Mouse (Mus musculus) lung, embryonic 16.5 days (tissue): ENCODE measurements at regions not wholly inside any gene's neighbourhood (a gene's known extent, or its start where the extent isn't known, plus 50 kb on each side); places are given as distances from the start of the nearest gene placed in this dataset.

ENCODE experiments used
- ATAC-seq: fragments of 200-750 bp; cut with Nextera tagmentation; 2 replicates; pipeline ENCODE4 v1.8.0; 2017; ENCODE audit warnings: low read depth, mild to moderate bottlenecking, moderate library complexity
- H3K27ac ChIP-seq: fragments of 300-500 bp; sonication (generic); 2 replicates; pipeline ENCODE4 v1.5.1; 2014; ENCODE audit warnings: mild to moderate bottlenecking, control low read depth, low read length
- H3K27me3 ChIP-seq: fragments of 300-500 bp; sonication (generic); 2 replicates; pipeline ENCODE4 v1.6.1; 2014; ENCODE audit warnings: low read depth, low read length, mixed read lengths; ENCODE audit not compliant: control insufficient read depth, insufficient read depth
- H3K36me3 ChIP-seq: fragments of 300-500 bp; sonication (generic); 2 replicates; pipeline ENCODE4 v1.6.1; 2014; ENCODE audit warnings: low read length; ENCODE audit not compliant: control insufficient read depth, insufficient read depth
- H3K4me1 ChIP-seq: fragments of 300-500 bp; sonication (generic); replicated peaks from 2 replicates; pipeline ENCODE4 v1.6.1; 2014; ENCODE audit warnings: low read length, mixed read lengths; ENCODE audit not compliant: control insufficient read depth, insufficient read depth
- H3K4me2 ChIP-seq: fragments of 300-500 bp; sonication (generic); 2 replicates; pipeline ENCODE4 v1.6.1; 2014; ENCODE audit warnings: low read depth, low read length, control low read depth
- H3K4me3 ChIP-seq: fragments of 300-500 bp; sonication (generic); 2 replicates; pipeline ENCODE4 v1.5.1; 2014; ENCODE audit warnings: mild to moderate bottlenecking, low read length, control low read depth
- H3K9ac ChIP-seq: fragments of 300-500 bp; sonication (generic); 2 replicates; pipeline ENCODE4 v1.6.1; 2014; ENCODE audit warnings: low read length, control low read depth
- H3K9me3 ChIP-seq: fragments of 300-500 bp; sonication (generic); 2 replicates; pipeline ENCODE4 v1.6.1; 2016; ENCODE audit warnings: low read length; ENCODE audit not compliant: control insufficient read depth
- WGBS: fragments of 180-500 bp; shearing (Covaris S2); extraction: QIAGEN DNeasy Blood & Tissue Kit; methylation state at CpG from one replicate; pipeline ENCODE4 v1.1.7; 2014; 5-methylcytosine and 5-hydroxymethylcytosine counted together

GRCm38 (mm10) chr10:67743561-67743960, 168.9 kb downstream of the Zfp365 start:
- H3K4me1 ChIP-seq, result peaks cover 3% of the 10 kb centered on the region; the same call in 1 of the 2 replicates
- no peak for ATAC-seq
- no peak overlapping the region for H3K4me2 ChIP-seq
- H3K36me3 ChIP-seq, result no peaks in the 10 kb centered on the region
- no peak overlapping the region for H3K9ac ChIP-seq
- no peaks in the 10 kb centered on the region for H3K9me3 ChIP-seq
- no peaks in the 10 kb centered on the region for H3K27me3 ChIP-seq
- H3K4me3 ChIP-seq, result no peak overlapping the region
- no peak overlapping the region for H3K27ac ChIP-seq
- WGBS, result 84% methylated on average over 9 of the region's 9 CpGs

- Histone ChIP-seq H3K27ac (peak overlapping the region; percentile 50), H3K4me3 (no peak overlapping the region), H3K4me1 (peaks cover 3% of the 10 kb centered on the region; the same call in 1 of the 2 replicates), H3K9ac (no peak overlapping the region), H3K4me2 (no peak overlapping the region), H3K27me3 (no peaks in the 10 kb centered on the region), H3K9me3 (no peaks in the 10 kb centered on the region), H3K36me3 (no peaks in the 10 kb centered on the region)
- 75% methylated on average over 8 of the region's 8 CpGs for WGBS
- no peak for ATAC-seq
These were observed 169.6 kb downstream of the Zfp365 start for GRCm38 (mm10) chr10:67742824-67743223.

GRCm38 (mm10) chr10:67742305-67742704, 170.2 kb downstream of the Zfp365 start:
- H3K27ac ChIP-seq, result peak overlapping the region; percentile 50
- 46% methylated on average over 10 of the region's 10 CpGs for whole genome bisulfite sequencing
- ATAC-seq, result peak; percentile 45

GRCm38 (mm10) chr10:67739199-67739598, 173.3 kb downstream of the Zfp365 start:
- no peaks in the 10 kb centered on the region for H3K9me3 ChIP-seq
- no peak overlapping the region for H3K9ac ChIP-seq
- no peaks in the 10 kb centered on the region for H3K27me3 ChIP-seq
- no peak for ATAC-seq
- no peak overlapping the region for H3K4me2 ChIP-seq
- H3K4me3 ChIP-seq, result no peak overlapping the region
- 41% methylated on average over 1 of the region's 1 CpGs for WGBS
- no peak overlapping the region for H3K27ac ChIP-seq
- no peaks in the 10 kb centered on the region for H3K36me3 ChIP-seq
- peaks cover 3% of the 10 kb centered on the region; the same call in 1 of the 2 replicates for H3K4me1 ChIP-seq

More at GRCm38 (mm10) chr10:67742305-67742704, 170.2 kb downstream of the Zfp365 start:
- no peaks in the 10 kb centered on the region for H3K36me3 ChIP-seq
- no peak overlapping the region for H3K4me2 ChIP-seq
- no peak overlapping the region for H3K4me3 ChIP-seq
- no peak overlapping the region for H3K9ac ChIP-seq
- peaks cover 3% of the 10 kb centered on the region; the same call in 1 of the 2 replicates for H3K4me1 ChIP-seq
- H3K9me3 ChIP-seq, result no peaks in the 10 kb centered on the region
- no peaks in the 10 kb centered on the region for H3K27me3 ChIP-seq

GRCm38 (mm10) chr10:67736636-67737035, 175.8 kb downstream of the Zfp365 start:
- Histone ChIP-seq H3K9me3 (no peaks in the 10 kb centered on the region), H3K9ac (no peak overlapping the region), H3K4me2 (no peak overlapping the region), H3K4me1 (peaks cover under 1% of the 10 kb centered on the region; the same call in 1 of the 2 replicates), H3K4me3 (no peak overlapping the region), H3K36me3 (no peaks in the 10 kb centered on the region), H3K27me3 (no peaks in the 10 kb centered on the region), H3K27ac (no peak overlapping the region)
- ATAC-seq, result no peak
- WGBS, result 80% methylated on average over 10 of the region's 10 CpGs

- Histone ChIP-seq H3K4me2 (no peak overlapping the region), H3K9me3 (no peaks in the 10 kb centered on the region), H3K4me3 (no peak overlapping the region), H3K9ac (no peak overlapping the region), H3K27me3 (no peaks in the 10 kb centered on the region), H3K27ac (no peak overlapping the region), H3K4me1 (no peaks in the 10 kb centered on the region), H3K36me3 (no peaks in the 10 kb centered on the region)
- 49% methylated on average over 9 of the region's 9 CpGs for WGBS
- ATAC-seq, result no peak
These were observed 180.9 kb downstream of the Zfp365 start for GRCm38 (mm10) chr10:67731577-67731976.

GRCm38 (mm10) chr10:67729271-67729670, 180.5 kb upstream of the Ado start:
- peak; percentile 41; the same call in 1 of the 2 replicates for ATAC-seq
- Histone ChIP-seq H3K36me3 (no peaks in the 10 kb centered on the region), H3K4me2 (no peak overlapping the region), H3K4me1 (no peaks in the 10 kb centered on the region), H3K9me3 (no peaks in the 10 kb centered on the region), H3K27me3 (no peaks in the 10 kb centered on the region), H3K9ac (no peak overlapping the region), H3K4me3 (no peak overlapping the region), H3K27ac (no peak overlapping the region)
- 49% methylated on average over 6 of the region's 6 CpGs for WGBS

GRCm38 (mm10) chr10:67727580-67727979, 178.8 kb upstream of the Ado start:
- Histone ChIP-seq H3K27ac (no peak overlapping the region), H3K9me3 (no peaks in the 10 kb centered on the region), H3K27me3 (no peaks in the 10 kb centered on the region), H3K36me3 (no peaks in the 10 kb centered on the region), H3K4me2 (no peak overlapping the region), H3K4me1 (no peaks in the 10 kb centered on the region), H3K4me3 (no peak overlapping the region), H3K9ac (no peak overlapping the region)
- 91% methylated on average over 4 of the region's 4 CpGs for WGBS
- ATAC-seq, result no peak

GRCm38 (mm10) chr10:67726796-67727195, 178.0 kb upstream of the Ado start:
- ATAC-seq, result no peak
- no peak overlapping the region for H3K9ac ChIP-seq
- no peak overlapping the region for H3K4me3 ChIP-seq
- no peaks in the 10 kb centered on the region for H3K4me1 ChIP-seq
- no peaks in the 10 kb centered on the region for H3K9me3 ChIP-seq
- H3K4me2 ChIP-seq, result no peak overlapping the region
- no peaks in the 10 kb centered on the region for H3K36me3 ChIP-seq
- WGBS, result 89% methylated on average over 6 of the region's 6 CpGs
- no peaks in the 10 kb centered on the region for H3K27me3 ChIP-seq
- H3K27ac ChIP-seq, result no peak overlapping the region

- H3K36me3 ChIP-seq, result no peaks in the 10 kb centered on the region
- H3K9me3 ChIP-seq, result no peaks in the 10 kb centered on the region
- 62% methylated on average over 7 of the region's 7 CpGs for WGBS
- no peak overlapping the region for H3K4me3 ChIP-seq
- H3K27ac ChIP-seq, result no peak overlapping the region
- no peak overlapping the region for H3K4me2 ChIP-seq
- no peaks in the 10 kb centered on the region for H3K27me3 ChIP-seq
- no peak for ATAC-seq
- no peak overlapping the region for H3K9ac ChIP-seq
- no peaks in the 10 kb centered on the region for H3K4me1 ChIP-seq
These were observed 177.6 kb upstream of the Ado start for GRCm38 (mm10) chr10:67726351-67726750.
